17 mouse cellular contexts compared by ENCODE assay signal in genomic region chr17:84814905-84815304, GRCm38 (mm10). TPM values are rescaled to one million over a fixed set of nuclear protein-coding genes. Genes with fewer than 3 reads are reported as not detected.
DNase-seq lines count a peak whose midpoint lies in the region; ATAC-seq and TF ChIP-seq lines count a peak whose summit lies in the region.
"Had no signal": no experiment of that assay in that cellular context is flagged by ENCODE, and none has a peak within 500 bp of the region (broad histone marks: within the 10 kb centered on the region; RNA-seq: fewer than 3 reads in every experiment).

No protein-coding gene starts in this region.

- H3K4me2 ChIP-seq in hindbrain, embryonic 15.5 days, result 0 out of 2 replicates have a peak overlapping the region, but pooled peaks have one; percentile 6

- no peak for TF ChIP-seq CTCF in brain, embryonic 14.5 days (IDR thresholded peaks at IDR 0.05; ENCODE audit: borderline replicate concordance, extremely low read depth, insufficient read depth, insufficient read length)

- H3K27ac ChIP-seq in hindbrain, embryonic 15.5 days (replicated peaks), result peak overlapping the region; percentile 34; the same call in 1 of the 2 replicates
- H3K27ac ChIP-seq in hindbrain, embryonic 10.5 days, result no peak overlapping the region
- H3K27ac ChIP-seq: embryonic facial prominence, embryonic 10.5 days; heart, embryonic 10.5 days had no signal

- 66% methylated on average over 7 of the region's 7 CpGs for WGBS in hindbrain, embryonic 15.5 days
- 83% methylated on average over 7 of the region's 7 CpGs for WGBS in hindbrain, embryonic 10.5 days

- peaks cover 14% of the 10 kb centered on the region for H3K4me1 ChIP-seq in hindbrain, embryonic 15.5 days (replicated peaks)
- H3K4me1 ChIP-seq in hindbrain, embryonic 10.5 days (replicated peaks), result no peaks in the 10 kb centered on the region
- H3K4me1 ChIP-seq: embryonic facial prominence, embryonic 10.5 days; heart, embryonic 10.5 days had no signal

- no peak overlapping the region for H3K4me3 ChIP-seq in hindbrain, embryonic 15.5 days
- H3K4me3 ChIP-seq in hindbrain, embryonic 10.5 days, result no peak overlapping the region
- H3K4me3 ChIP-seq: embryonic facial prominence, embryonic 10.5 days; heart, embryonic 10.5 days had no signal

- TF ChIP-seq POLR2A in brain, embryonic 14.5 days (IDR thresholded peaks at IDR 0.05; ENCODE audit: borderline replicate concordance, extremely low read depth, insufficient read depth, insufficient read length, poor library complexity, severe bottlenecking), result no peak

- peak; percentile 20 to 29 for DNase-seq in cerebellum, postnatal 25 days
- no peak for DNase-seq in cerebellum, adult 11 months
- DNase-seq in hindbrain, embryonic 10.5 days (ENCODE audit: low spot score), result no peak
- DNase-seq in brain, embryonic 14.5 days (ENCODE audit: low read depth), result peak; percentile 7
- no peak for DNase-seq in frontal cortex, postnatal 25 days (ENCODE audit: low spot score in 2 of 2)
- DNase-seq in yolk sac, embryonic 10.5 days (ENCODE audit: low spot score), result no peak
- DNase-seq: adrenal gland, adult 8-10 months; adrenal gland, postnatal 36 days; cerebellum, postnatal 14 days; gastrocnemius, postnatal 36 days; heart, adult 18-20 months; heart, postnatal 10 days; kidney, adult 8-10 months had no signal

- no peak for ATAC-seq in hindbrain, embryonic 15.5 days (ENCODE audit: low FRiP score, low read depth)
- ATAC-seq: intestine, postnatal 0 days had no signal

- no peaks in the 10 kb centered on the region for H3K9me3 ChIP-seq in hindbrain, embryonic 15.5 days
- H3K9me3 ChIP-seq in hindbrain, embryonic 10.5 days, result no peaks in the 10 kb centered on the region
- H3K9me3 ChIP-seq: embryonic facial prominence, embryonic 10.5 days; heart, embryonic 10.5 days had no signal

- no peaks in the 10 kb centered on the region for H3K36me3 ChIP-seq in hindbrain, embryonic 15.5 days
- H3K36me3 ChIP-seq in hindbrain, embryonic 10.5 days, result no peaks in the 10 kb centered on the region
- H3K36me3 ChIP-seq: embryonic facial prominence, embryonic 10.5 days; heart, embryonic 10.5 days had no signal

- H3K27me3 ChIP-seq in hindbrain, embryonic 15.5 days, result no peaks in the 10 kb centered on the region
- H3K27me3 ChIP-seq in hindbrain, embryonic 10.5 days (ENCODE audit: insufficient read depth, poor library complexity, severe bottlenecking), result no peaks in the 10 kb centered on the region

- H3K9ac ChIP-seq in hindbrain, embryonic 15.5 days, result no peak overlapping the region

RNA-seq across cellular contexts. Expression of gene Lrpprc, which starts 24.3 kb away (rescaled TPM):
- polyA plus RNA-seq in hindbrain, embryonic 15.5 days (2015; fragmentation: Nextera tagmentation; extraction: Ambion mirVana), result 46.3 and 47.0 TPM in 2 replicates
- 45.1 and 49.6 TPM in 2 replicates for polyA plus RNA-seq in hindbrain, embryonic 10.5 days (2016; fragmentation: Nextera tagmentation; extraction: Ambion mirVana)
- 17.6 and 27.3 TPM in 2 replicates for polyA plus RNA-seq in brain, embryonic 14.5 days (2012; rRNA removed)

Comparison
In these comparisons a context has a peak if more than half of its experiments do, and no peak if none do; other contexts are left out.
1. DNase-seq: peak in cerebellum, postnatal 25 days (2 of 2) and brain, embryonic 14.5 days (single experiment); none in cerebellum, adult 11 months (single experiment), hindbrain, embryonic 10.5 days (single experiment), frontal cortex, postnatal 25 days (0 of 2) and yolk sac, embryonic 10.5 days (single experiment).